Mouse (Mus musculus) heart, adult 2 months (tissue): ENCODE measurements at regions not wholly inside any gene's neighbourhood (a gene's known extent, or its start where the extent isn't known, plus 50 kb on each side); places are given as distances from the start of the nearest gene placed in this dataset.

Experiments
- CTCF ChIP-seq: fragments of 200-600 bp; IDR thresholded peaks from 2 replicates; pipeline ENCODE4 v1.8.1; 2022; ENCODE audit warnings: antibody characterized with exemption, mild to moderate bottlenecking, moderate library complexity
- EP300 ChIP-seq: fragments of 200-500 bp; IDR thresholded peaks from 2 replicates; pipeline ENCODE4 v1.6.1; 2011; ENCODE audit warnings: low read depth, low read length, control low read depth; ENCODE audit not compliant: insufficient read depth

DNA sequence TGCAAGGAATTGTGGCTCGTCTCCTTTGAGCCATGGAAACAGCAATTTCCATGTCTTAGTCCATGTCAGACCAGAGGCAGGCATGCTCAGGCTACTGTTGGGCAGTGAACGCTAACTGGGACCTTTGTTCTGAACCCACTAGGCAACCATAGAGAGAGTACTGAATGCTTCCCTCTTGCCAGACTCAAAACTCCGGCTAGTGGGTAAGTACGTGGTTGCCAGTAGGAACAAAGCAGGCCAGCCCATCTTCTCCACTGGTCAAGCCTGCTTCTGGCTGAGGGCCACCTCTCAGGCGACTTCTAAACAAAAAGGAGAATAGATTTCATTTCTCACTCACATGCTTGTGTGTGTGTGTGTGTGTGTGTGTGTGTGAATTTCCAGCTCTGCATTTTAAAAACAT, 163.8 kb upstream of the Maf start:
- TF ChIP-seq EP300 (no peak), CTCF (no peak)
